Mouse (Mus musculus) E14TG2a.4 (cell line): ENCODE measurements around the gene Cdk5.
A peak's percentile ranks its signal among the peaks of the same experiment; 100 is the strongest.

Experiments used
- H3K27me3 ChIP-seq: 2 replicates; pipeline ENCODE4 v1.6.1; 2014; ENCODE audit warnings: low read length, control low read depth; ENCODE audit not compliant: insufficient read depth
- H3K36me3 ChIP-seq: 2 replicates; pipeline ENCODE4 v1.6.1; 2014; ENCODE audit warnings: low read length, control low read depth; ENCODE audit not compliant: insufficient read depth
- H3K4me1 ChIP-seq: replicated peaks from 2 replicates; pipeline ENCODE4 v1.6.1; 2014; ENCODE audit warnings: low read depth, low read length, control low read depth
- H3K4me3 ChIP-seq: replicated peaks from 2 replicates; pipeline ENCODE4 v1.5.1; 2014; ENCODE audit warnings: mild to moderate bottlenecking, low read length
- H3K9me3 ChIP-seq: 2 replicates; pipeline ENCODE4 v1.6.1; 2014; ENCODE audit warnings: low read length, control low read depth
- CTCF ChIP-seq: conservative IDR thresholded peaks from 2 replicates; pipeline ENCODE4 v1.5.1; 2014; ENCODE audit warnings: low read length
- NANOG ChIP-seq: IDR thresholded peaks from 2 replicates; pipeline ENCODE4 v1.6.1; 2014; ENCODE audit warnings: borderline replicate concordance, low read length, mixed read lengths
- POU5F1 ChIP-seq: IDR thresholded peaks from 2 replicates; pipeline ENCODE4 v1.6.1; 2014; ENCODE audit warnings: low read length, borderline replicate concordance

The Cdk5 gene

GRCm38 (mm10) chr5:24425421-24426036 lies 2.2 kb upstream of the Cdk5 start:
- H3K9me3 ChIP-seq: peaks cover 7% of the 10 kb centered on the region
- H3K36me3 ChIP-seq: peaks cover 26% of the 10 kb centered on the region
- peaks cover 38% of the 10 kb centered on the region for H3K27me3 ChIP-seq
- TF ChIP-seq NANOG: no peak
- TF ChIP-seq POU5F1: no peak
- no peak for TF ChIP-seq CTCF
- peaks cover 63% of the 10 kb centered on the region for H3K4me1 ChIP-seq
- H3K4me3 ChIP-seq: peak overlapping the region; percentile 81

GRCm38 (mm10) chr5:24424861-24425411 lies 1.6 kb upstream of the Cdk5 start:
- H3K27me3 ChIP-seq: peaks cover 38% of the 10 kb centered on the region
- TF ChIP-seq POU5F1 (no peak), CTCF (no peak), NANOG (no peak)
- peaks cover 63% of the 10 kb centered on the region for H3K4me1 ChIP-seq

GRCm38 (mm10) chr5:24424004-24424781 lies 863 bp upstream of the Cdk5 start:
- Histone ChIP-seq H3K4me3 (peak overlapping the region; percentile 81), H3K9me3 (peaks cover 7% of the 10 kb centered on the region), H3K36me3 (peaks cover 28% of the 10 kb centered on the region), H3K27me3 (peaks cover 38% of the 10 kb centered on the region), H3K4me1 (peaks cover 58% of the 10 kb centered on the region)
- TF ChIP-seq CTCF (no peak), POU5F1 (no peak), NANOG (no peak)

More at GRCm38 (mm10) chr5:24424861-24425411, 1.6 kb upstream of the Cdk5 start:
- peaks cover 26% of the 10 kb centered on the region for H3K36me3 ChIP-seq
- H3K9me3 ChIP-seq: peaks cover 7% of the 10 kb centered on the region
- H3K4me3 ChIP-seq: peak overlapping the region; percentile 81

GRCm38 (mm10) chr5:24420381-24420780 lies 2.9 kb downstream of the Cdk5 start:
- H3K27me3 ChIP-seq: peaks cover 9% of the 10 kb centered on the region
- H3K9me3 ChIP-seq: peaks cover 7% of the 10 kb centered on the region

DNA sequence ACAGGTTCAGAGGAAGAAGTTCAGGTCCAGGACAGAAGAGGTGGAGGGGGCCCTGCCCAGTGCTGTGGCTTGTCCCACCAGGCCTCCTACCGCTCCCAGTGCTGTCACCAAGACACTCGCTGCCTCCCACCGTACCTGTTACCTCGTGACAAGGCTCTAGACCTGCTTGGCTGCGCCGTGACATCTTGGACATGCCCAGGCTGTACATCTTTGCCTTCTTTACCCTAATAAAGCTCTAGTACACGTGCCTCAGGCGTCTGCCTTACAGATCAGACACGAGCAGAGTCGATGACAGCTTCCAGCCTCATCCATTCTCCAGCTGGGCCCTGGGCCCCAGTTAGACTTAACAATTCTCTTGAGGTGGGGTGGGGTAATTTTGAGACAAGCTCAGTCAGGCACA lies 5.7 kb downstream of the Cdk5 start:
- Histone ChIP-seq H3K36me3 (peaks cover 41% of the 10 kb centered on the region), H3K27me3 (peaks cover 28% of the 10 kb centered on the region), H3K4me3 (no peak overlapping the region), H3K9me3 (no peaks in the 10 kb centered on the region), H3K4me1 (peaks cover 33% of the 10 kb centered on the region)
- TF ChIP-seq NANOG: no peak
- TF ChIP-seq POU5F1: no peak
- no peak for TF ChIP-seq CTCF

More at GRCm38 (mm10) chr5:24420381-24420780, 2.9 kb downstream of the Cdk5 start:
- peaks cover 37% of the 10 kb centered on the region for H3K4me1 ChIP-seq
- no peak for TF ChIP-seq CTCF
- no peak for TF ChIP-seq NANOG
- no peak for TF ChIP-seq POU5F1
- peaks cover 41% of the 10 kb centered on the region for H3K36me3 ChIP-seq
- no peak overlapping the region for H3K4me3 ChIP-seq

DNA sequence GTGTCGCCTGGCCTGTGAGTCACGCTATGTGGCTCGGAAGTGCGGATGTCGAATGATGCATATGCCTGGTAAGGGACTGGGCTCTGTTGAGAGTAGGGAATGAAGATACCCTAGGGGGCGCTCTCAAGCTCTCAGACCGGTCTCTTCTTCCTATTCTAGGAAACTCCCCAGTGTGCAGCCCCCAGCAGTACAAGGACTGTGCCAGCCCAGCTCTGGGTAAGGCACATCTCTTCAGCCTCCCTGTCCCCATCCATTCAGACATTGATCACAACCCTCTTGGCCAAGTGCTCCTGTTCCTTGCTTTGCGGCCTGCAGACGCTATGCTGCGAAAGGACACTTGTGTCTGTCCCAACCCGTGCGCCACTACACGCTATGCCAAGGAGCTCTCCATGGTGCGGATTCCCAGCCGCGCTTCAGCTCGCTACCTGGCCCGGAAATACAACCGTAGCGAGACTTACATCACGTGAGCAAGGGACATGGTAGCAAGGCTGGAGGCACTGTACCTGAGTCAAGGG lies 7.1 kb downstream of the Cdk5 start:
- TF ChIP-seq CTCF (peak; percentile 62), POU5F1 (no peak)
- Histone ChIP-seq H3K4me1 (peaks cover 30% of the 10 kb centered on the region), H3K36me3 (peaks cover 33% of the 10 kb centered on the region), H3K4me3 (peak overlapping the region; percentile 57), H3K9me3 (no peaks in the 10 kb centered on the region), H3K27me3 (peaks cover 35% of the 10 kb centered on the region)

- peaks cover 30% of the 10 kb centered on the region for H3K4me1 ChIP-seq
- TF ChIP-seq CTCF: no peak
- TF ChIP-seq POU5F1: no peak
- TF ChIP-seq NANOG: no peak
- peaks cover 18% of the 10 kb centered on the region for H3K36me3 ChIP-seq
- peak overlapping the region; percentile 69 for H3K4me3 ChIP-seq
- H3K27me3 ChIP-seq: peaks cover 35% of the 10 kb centered on the region
- no peaks in the 10 kb centered on the region for H3K9me3 ChIP-seq
Measured at GRCm38 (mm10) chr5:24413938-24414337, 9.4 kb downstream of the Cdk5 start.

DNA sequence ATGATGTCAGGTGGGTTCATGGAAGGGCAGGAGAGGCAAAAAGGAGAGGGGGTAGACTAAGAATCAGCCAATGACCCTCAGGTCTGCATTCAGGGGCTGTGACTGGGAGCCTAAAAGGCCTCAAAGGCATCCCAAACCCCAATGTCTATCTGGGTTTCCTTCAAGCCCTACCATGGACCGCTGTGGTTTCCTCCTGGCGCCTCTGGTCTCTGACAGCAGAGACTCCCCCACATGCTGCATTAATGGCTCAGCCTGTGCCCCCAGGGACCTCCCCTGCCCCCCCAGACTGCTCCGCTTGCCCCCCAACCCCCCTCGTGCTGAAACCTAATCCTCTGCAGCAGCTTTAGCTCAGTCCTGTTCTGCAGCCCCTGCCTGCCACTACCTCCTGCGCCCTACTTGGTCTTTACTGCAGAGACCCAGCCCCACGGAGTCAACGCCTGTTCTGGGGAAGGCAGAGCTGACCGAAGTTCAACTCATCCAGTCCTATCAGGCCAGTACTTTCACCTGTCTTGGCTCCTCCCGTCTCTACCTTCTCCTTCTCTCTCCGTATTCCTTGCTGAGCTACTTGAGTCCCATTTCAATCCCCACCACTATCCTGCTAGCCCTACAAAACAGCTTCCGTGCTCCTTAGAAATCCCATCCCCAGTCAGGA lies 10.2 kb downstream of the Cdk5 start, which contains the start of gene Asic3:
Asic3 (plus strand) TSS at position 351 of the 652 bp plus-strand sequence.
- Histone ChIP-seq H3K4me3 (peak within 1 kb of the TSS; percentile 69), H3K36me3 (peaks cover 18% of the 10 kb centered on the region), H3K27me3 (peaks cover 35% of the 10 kb centered on the region), H3K9me3 (no peaks in the 10 kb centered on the region), H3K4me1 (peaks cover 30% of the 10 kb centered on the region)
- no peak for TF ChIP-seq POU5F1
- TF ChIP-seq NANOG: no peak
- no peak for TF ChIP-seq CTCF
